Mouse (Mus musculus) left cerebral cortex, postnatal 25 days (tissue): ENCODE data around the gene Mob2. TPM values are rescaled to one million over a fixed set of nuclear protein-coding genes. Genes with fewer than 3 reads are reported as not detected.

Experiments used
- DNase-seq, 2 experiments: peaks; one replicate each; pipeline ENCODE4 v3.0.0; 2022; ENCODE audit warnings: low spot score in 2 of 2, mixed read lengths in 1 of 2
- intact Hi-C: fragments of 180-260 bp; cut with DNase I; formaldehyde crosslinking; loops from one replicate; pipeline ENCODE4 v1.15.1; 2025
- total RNA-seq, 2 experiments: library from RNA; stranded (reverse); gene quantifications; 2 replicates each; pipeline ENCODE4 v1.2.3; 2021

The Mob2 gene
- total RNA-seq, 2 experiments from 2014 or later = 33.7 to 37.8 TPM

DNA sequence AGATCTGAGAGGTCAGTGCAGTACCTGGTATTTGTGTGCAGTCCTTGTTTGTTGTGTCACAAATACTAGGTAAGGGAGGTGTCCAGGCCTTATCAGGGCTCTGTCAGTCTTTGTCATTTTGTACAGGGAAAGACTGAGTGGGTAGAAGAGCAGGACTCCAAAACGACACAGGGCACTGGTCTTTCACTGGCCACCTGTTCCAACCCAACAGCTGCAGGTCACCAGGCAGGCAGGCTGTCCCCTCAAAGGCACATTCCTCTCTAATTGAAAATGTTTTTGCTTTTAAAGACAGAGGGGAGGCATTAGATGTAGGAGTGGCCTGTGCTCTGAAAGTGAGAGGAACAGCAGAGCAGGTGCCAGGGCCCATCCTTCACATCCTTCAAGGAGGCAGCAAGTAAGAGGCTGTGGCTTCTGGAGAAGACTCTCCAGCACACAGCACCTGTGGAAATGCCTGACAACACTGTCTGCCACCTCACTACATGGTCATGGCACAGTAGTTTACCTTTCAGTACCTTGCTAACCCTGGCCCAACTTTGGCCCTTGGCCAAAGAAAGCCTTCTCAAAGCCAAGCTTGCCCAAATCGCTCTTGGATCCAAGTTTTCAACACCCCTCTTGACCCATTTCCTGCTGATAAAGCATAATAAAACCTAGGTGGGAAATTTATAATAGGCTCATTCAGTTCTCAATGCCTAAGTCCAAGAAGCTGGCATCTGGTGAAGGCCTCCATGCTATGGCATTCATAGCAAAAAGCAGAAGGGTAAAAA is 25.6 kb downstream of the Mob2 start:
- no peak for DNase-seq
- intact Hi-C loops = no loop called here

DNA sequence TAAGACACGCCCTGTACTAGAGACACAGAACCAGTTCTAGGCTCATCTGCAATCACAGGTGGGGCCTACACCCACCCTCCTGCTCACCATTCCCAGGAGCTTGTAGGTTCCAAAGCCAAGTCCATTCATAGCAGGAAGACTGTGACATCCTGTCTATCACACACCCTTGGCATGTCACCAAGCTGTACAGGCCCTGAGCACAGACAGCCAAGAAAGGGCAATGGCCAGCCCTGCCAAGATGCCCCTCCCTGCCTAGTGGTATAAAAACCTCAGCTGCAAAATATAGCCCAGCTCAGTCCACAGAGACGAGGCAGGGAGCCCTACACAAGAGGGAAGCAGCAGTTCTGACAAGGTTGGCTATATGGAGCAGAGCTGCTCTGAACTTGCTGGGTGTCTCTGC is 26.7 kb downstream of the Mob2 start:
- no peak for DNase-seq
- intact Hi-C loops = no loop called here

DNA sequence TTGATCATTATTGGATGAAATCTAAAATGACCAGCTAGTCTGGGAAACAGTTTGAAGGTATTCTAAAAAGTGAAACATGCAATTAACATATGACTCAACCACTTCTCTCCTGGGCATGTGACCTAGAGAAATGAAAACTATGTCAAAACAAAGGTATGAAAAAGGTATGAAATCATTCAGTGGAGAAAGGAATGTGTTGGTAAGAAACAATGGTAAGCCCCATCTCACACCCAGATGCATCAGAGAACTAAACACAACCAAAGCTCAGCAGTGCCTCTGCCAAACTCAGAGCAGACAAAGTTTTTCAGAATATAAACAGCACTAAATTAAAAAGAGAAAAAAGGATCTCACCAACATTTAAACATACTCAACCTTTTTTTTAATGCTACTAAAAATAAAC is 30.8 kb downstream of the Mob2 start:
- intact Hi-C loops = no loop called here
- no peak for DNase-seq

DNA sequence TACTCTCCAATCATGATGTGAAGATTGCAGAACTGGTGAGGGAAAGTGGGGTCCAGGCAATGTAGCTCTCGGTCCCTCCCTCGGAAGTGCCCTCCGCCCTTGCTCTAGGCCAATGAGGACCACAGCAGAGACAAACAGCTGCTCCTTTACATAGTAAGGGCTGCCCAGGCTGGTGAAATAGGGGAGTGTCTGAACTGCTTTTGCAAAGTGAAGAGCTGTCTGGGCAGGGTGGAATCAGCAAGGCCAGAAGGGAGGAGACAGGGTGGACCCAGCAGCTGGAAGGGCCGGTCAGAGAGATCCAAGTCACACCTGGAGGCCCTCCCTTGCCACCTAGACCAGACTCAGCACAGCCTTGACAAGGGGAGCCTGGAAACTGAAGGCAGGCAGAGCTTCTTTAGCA is 34.9 kb downstream of the Mob2 start:
- DNase-seq = no peak
- intact Hi-C loops = no loop called here

DNA sequence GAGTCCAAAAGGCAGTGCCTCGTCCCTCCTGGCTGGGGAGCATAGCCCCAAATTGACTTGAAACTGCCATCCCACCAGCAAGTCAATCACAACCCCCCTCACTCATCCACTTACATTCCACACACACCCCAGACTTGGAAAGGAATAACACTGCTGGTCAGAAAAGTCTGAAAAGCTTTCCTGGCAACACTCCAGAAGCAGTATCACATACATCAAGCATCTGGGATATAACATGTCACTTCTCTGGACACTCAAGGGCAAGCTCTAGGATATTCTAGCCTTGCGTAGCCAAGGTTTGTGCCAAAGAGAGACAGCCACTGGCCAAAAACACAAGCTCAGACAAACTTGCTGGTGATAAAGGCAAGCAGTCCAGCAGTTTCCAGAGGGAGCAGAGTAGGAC is 35.7 kb downstream of the Mob2 start:
- intact Hi-C loops = no loop called here
- DNase-seq = no peak

DNA sequence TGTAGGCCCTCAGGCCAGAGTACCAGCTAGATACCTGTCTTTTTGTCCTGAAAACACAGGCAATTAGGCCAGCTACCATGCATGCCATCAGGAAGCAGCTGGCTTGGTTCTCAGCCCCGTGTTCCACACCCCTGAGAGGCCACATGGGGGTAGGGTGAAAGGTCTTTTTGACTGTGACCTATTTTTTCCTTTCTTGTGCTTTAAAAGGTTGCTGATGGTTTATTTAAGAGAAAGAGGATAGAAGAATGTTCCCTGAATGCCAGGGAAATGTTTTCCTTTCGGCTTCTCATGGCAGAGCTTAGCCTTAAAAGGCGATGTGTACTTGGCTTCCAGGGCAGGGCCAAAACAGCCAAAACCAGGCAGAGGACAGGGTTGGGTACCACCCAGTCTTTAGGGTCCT is 40.0 kb downstream of the Mob2 start:
- intact Hi-C loops = no loop called here
- DNase-seq = no peak

DNA sequence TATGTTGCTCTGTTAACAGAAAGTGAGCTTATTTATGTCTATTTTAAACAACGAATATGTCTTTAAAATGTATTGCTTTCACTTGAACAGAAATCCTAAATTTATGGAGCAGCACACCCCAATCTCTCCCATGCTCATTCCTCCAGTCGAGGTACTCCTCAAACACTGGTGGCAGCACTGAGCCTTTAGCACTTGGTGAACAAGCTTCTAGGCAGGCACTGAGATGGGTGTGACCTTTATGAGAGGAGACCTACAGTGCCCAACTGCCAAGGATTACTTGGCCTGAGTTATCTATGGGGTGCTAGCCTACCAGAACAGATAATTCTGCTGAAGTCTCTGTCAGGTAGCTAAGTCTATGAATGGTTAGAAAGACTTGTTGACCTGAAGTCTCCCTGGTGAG is 41.2 kb downstream of the Mob2 start:
- no peak for DNase-seq
- intact Hi-C loops = loop anchor here (10.0 kb wide), 1 partner anchor 235 kb away; the partner anchor contains the start of gene Gm2431

DNA sequence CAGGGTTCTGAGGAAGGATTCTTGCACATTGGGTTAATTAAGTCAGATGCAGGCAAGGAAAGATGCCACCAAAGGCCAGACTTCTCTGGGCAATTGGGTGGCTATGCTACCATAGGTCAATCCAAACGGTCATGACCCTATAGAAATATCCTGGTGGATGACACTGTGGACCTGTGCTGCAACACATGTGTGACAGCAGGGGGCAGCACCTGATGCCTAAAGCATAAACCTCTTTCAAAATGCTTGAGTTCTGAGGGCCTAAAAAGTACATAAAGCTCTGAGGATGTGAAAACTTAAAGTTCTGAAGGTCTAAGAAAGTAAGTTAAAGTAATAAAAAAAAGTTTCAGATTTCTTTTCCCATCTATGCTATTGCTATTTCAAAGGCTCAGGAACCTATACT is 44.3 kb downstream of the Mob2 start:
- intact Hi-C loops = loop anchor here (2.0 to 10.0 kb wide), 2 partner anchors 82 to 238 kb away; partner anchors contain the start of gene Gm2431
- DNase-seq = no peak

DNA sequence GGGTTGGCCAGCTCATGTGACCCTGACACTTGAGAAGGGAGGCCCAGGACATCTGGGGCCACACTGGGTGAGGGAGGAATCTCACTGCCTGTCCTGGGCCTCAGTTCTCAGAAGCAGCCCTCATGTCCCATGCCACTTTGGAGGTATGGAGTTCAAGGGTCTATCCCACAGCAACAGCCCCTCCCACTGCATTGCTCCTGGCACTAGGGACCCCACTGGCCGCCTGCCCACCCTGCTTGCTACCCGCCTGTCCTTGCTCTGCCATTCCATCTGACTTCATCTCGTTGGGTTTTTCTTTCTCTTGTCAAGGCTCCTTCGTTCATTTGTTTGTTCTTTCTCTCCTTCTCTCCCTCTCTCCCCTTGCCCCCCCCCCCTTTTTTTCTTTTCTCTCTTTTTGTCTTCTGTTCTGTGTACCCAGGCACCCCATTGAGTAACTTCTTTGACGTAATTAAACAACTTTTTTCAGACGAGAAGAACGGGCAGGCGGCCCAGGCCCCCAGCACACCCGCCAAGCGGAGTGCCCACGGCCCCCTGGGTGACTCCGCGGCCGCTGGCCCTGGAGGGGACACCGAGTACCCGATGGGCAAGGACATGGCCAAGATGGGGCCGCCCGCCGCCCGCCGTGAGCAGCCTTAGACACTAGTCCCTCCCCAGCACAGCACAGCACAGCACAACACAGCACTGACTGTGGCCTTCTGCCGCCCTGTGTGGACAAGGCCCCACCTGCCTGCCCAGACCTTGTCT is 59.1 kb downstream of the Mob2 start:
- no peak for DNase-seq
- intact Hi-C loops = no loop called here

DNA sequence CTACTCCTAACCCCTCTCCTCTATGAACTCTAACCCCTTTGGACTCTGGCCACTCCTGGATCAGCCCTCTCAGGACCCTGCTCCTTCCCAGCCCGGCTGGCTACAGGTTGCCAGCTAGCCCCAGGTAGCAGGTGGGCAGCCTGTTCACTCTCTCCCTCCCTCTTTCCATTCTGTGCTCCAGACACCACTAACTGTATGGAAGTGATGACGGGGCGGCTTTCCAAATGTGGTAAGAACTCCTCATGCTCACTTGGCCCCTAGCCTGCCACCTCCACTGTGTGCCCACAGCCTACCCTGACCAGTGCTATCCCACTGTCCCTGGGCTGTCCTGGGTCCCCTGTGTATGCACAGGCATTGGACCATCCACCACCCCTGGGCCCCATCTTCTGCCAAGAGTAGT is 60.2 kb downstream of the Mob2 start:
- DNase-seq = no peak
- intact Hi-C loops = no loop called here

DNA sequence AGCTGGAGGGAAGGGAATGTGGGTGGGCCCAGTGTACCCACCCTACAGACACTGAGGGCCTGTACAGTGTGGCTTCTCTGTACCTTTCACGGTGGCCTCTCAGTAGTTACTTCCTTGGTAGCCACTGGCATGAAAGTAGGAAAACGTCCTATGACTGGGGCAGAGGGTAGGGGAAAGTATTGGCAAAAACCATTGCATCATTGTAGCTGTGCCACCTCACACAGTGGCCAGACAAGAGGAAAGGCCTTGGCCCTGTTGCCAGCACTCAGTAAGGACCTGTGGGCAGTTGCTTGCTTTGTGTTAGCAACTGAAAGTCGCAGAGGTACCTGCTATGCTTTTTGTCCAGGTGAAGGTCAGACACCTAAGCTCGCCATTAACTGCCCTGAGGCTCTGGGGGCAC is 66.7 kb downstream of the Mob2 start:
- intact Hi-C loops = no loop called here
- DNase-seq = no peak

DNA sequence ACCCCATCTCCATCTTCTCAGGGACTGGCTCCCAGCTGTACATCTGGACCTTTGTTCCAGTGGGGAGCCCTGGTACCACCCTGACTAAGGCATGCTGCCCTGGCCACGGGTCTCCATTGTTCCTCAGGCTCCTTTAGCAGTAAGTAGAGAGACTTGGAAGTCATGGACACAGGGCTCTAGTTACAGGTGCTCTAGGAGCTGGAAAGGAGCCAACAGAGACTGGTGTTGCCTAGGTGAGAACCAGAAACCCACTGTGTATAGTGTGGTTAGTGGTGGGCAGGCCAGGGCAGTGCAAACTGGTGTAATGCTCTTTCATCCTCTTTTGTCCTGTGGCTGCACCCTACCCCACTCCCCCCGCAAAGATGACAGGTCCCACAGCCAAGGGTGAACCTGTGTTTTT is 69.7 kb downstream of the Mob2 start:
- no peak for DNase-seq
- intact Hi-C loops = no loop called here

DNA sequence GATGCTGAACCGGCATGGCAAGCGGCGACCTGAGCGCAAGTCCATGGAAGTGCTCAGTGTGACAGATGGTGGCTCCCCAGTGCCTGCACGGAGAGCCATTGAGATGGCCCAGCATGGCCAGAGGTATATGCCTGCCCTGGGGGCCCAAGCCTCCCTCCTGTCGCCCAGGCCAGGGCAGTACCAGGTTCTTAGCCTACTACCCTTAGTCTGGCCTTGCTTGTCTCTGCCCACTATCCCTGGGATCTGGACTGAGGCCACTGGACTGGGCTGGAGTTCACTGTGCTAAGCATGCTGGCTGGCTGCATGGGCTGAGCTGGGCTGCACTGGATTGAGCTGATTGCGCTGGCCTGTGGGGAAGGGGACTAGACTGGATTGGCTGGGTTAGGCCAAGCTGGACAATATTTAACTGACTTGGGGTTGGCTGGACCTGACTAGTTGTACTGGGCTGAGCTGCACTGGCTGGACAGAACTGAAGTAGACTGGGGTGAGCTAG is 72.5 kb downstream of the Mob2 start:
- DNase-seq = no peak
- intact Hi-C loops = no loop called here

DNA sequence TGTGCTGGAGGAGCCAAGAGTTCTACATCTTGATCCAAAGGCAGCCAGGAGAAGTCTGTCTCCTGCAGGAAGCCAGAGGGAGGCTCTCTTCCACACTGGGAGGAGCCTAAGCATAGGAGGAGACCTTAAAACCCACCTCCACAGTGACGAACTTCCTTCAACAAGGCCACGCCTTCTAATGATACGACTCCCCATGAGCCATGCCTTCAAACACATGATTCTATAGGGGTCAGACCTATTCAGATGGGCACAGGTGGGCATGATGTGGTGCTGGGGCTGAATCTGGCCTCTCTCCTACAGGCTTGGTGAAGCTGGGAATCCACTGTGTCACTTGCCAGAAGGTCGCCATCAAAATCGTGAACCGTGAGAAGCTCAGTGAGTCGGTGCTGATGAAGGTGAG is 79.6 kb downstream of the Mob2 start:
- DNase-seq = no peak
- intact Hi-C loops = no loop called here

DNA sequence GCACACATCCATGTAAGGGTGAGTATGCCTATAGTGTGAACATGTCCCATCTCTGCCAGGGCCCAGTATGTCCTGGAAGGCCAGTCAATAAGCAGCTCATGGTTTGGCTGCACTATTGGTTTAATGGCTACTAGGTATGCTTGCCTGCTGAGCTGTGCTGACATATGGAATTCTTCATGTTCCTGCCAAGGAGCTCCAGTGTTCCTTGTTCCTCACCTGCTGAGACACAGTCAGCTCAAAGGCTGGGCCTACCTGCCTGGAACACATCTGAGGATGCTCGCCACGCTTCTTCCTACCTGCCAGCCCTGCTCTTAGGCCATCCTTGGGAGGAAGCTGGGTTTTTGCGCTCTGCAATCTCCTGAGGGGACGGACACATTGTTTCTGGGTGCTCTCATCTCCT is 81.6 kb downstream of the Mob2 start:
- DNase-seq = no peak
- intact Hi-C loops = no loop called here

DNA sequence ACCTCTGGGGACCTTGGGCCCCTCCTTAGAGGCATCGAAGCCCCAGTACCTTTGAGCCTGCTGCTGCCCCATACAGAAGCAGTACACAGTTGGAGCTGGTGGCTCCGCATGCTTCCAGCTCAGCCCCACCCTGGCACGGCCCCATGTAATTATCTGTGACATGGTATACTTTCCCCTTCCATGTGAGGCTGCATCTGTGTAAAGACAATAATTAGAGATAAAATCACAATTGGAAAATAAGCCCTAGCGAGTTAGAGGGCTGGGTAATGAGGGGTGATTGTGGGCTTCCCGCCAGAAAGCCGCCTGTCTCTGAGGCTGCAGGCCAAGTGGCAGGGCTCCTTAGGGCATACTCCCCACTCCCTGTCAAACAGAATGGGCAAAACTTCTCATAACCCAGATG is 82.9 kb downstream of the Mob2 start:
- DNase-seq = no peak
- intact Hi-C loops = no loop called here

DNA sequence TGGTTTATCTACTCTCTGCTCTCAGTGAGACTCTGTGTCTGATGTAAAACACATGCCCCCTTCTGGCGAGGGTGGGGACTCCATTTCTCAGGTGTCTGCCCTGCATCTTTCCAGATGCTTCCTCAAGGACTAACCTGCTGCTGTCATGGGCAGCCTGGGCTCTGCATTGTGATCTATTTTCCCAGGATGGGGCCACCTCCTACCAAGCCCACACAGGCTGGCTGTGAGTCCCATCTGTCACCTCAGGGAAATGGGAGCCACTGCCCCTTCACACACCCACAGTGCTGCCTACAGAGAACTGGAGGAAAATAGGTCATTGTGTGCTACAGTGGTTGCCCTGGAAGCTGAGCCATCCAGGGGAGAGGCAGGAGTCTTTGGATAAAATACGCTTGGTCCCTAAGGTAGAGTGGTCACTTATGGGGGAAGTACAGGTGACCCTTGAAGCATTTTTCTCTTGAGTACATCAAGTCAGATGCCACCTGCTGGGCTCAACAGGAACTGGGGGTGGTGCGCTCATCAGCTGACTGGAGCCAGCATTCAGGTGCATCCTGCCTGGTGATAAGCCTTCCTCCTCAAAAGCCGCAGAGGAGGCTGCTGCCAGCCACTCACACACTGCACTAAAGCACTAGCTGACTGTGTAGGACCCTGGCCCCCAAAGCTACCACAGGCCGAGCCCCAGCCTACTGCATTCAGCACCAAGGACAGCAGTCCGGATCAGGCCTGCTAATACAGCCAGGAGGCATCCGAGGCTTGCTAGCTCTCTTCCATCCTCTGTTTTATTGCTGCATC is 87.8 kb downstream of the Mob2 start:
- intact Hi-C loops = no loop called here
- DNase-seq = peak; percentile 57 to 75

DNA sequence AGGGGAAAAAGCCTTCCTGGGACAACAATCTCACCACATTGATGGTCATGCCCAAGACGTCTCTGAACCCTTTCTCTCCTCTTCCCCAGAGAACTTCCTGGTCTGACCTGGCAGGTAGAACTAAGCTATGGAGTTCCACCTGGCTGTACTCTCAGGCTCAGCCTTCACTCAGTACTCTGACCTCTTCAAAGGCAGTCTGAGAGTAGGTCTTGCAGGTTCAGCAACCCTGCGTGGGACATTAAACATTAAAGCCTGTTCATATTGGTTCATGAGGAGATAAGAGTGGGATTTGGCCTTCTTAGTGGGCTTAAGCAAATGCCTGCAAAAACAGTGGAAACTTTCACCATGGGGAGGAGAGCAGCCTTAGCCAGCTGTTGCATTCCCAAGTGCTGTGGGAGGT is 94.6 kb downstream of the Mob2 start:
- DNase-seq = no peak
- intact Hi-C loops = no loop called here

DNA sequence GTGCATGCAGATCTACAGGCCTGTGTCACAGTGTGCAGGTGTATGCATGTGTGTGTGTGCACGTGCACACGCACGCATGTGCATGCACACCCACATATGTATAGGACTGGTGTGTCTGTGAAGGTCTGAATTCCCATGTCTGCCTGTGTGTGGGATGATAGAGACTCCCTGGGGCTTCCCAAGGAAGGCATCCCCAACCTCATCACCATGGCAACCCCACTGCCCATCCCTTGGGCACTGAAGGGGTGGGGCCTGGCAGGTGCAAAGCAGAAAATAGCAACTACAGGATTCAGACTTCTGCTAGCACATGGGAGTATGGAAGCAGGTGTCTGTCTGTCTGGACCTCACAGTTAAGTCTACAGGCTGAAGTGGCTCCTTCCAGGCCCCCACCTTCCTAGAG is 98.3 kb downstream of the Mob2 start:
- intact Hi-C loops = loop anchor here (5.0 kb wide), 1 partner anchor 420 kb away; no protein-coding TSS in a partner anchor

DNA sequence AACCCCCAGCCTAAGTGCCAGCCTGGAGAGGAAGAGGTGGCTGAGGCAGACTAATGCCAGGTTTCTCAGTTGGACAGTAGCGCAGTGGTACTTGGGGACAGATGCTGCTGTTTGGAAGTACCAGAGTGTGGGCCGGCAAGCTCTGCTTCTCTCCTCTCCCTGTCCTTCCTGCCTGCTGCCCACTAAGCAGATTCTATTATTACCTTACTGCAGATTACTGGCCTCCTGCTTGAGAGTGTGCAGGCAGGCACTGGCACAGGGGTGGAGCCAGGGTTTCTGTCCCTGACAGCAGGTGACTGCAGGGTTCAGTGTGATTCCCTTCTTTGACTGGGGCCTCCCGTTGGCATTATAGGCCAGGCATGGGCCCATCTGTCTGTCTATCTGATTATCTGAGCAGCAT is 99.4 kb downstream of the Mob2 start:
- peak; percentile 50 to 87 for DNase-seq
- intact Hi-C loops = loop anchor here (5.0 kb wide), 1 partner anchor 419 kb away; no protein-coding TSS in a partner anchor

More for the DNA sequence above, 98.3 kb downstream of the Mob2 start:
- DNase-seq = peak in 1 of 2 experiments; percentile 64
